9 mouse cellular contexts compared by ENCODE assay signal in genomic region chr10:127751548-127751947, GRCm38 (mm10). TPM values are rescaled to one million over a fixed set of nuclear protein-coding genes. Genes with fewer than 3 reads are reported as not detected.
DNase-seq lines count a peak whose midpoint lies in the region; ATAC-seq and TF ChIP-seq lines count a peak whose summit lies in the region.
"Had no signal": no experiment of that assay in that cellular context is flagged by ENCODE, and none has a peak within 500 bp of the region (broad histone marks: within the 10 kb centered on the region; RNA-seq: fewer than 3 reads in every experiment).

Gpr182 (minus strand) TSS chr10:127751732.

- DNase-seq in cerebellum, adult 2 months, result no peak
- no peak for DNase-seq in cerebellum, adult 9-10 months
- DNase-seq in adrenal gland, postnatal 14 days, result peak; percentile 48
- DNase-seq in heart, postnatal 4 days, result peak; percentile 54
- no peak for DNase-seq in right cerebral cortex, postnatal 36 days (ENCODE audit: low spot score in 2 of 2)
- DNase-seq in adipocyte (ENCODE audit: low spot score), result no peak
- no peak for DNase-seq in cerebellum, postnatal 14 days

- peaks cover 2% of the 10 kb centered on the region; the same call in 1 of the 2 replicates for H3K36me3 ChIP-seq in liver, embryonic 16.5 days (ENCODE audit: control insufficient read depth, insufficient read depth)

- H3K4me2 ChIP-seq in liver, embryonic 16.5 days (ENCODE audit: low read depth, low read length), result 0 out of 2 replicates have a peak within 1 kb of the TSS, but pooled peaks have one; percentile 5

- 71% methylated on average over 8 of the region's 8 CpGs for WGBS in cerebellum, adult 2 months
- 32% methylated on average over 8 of the region's 8 CpGs for WGBS in liver, embryonic 16.5 days (ENCODE audit: insufficient replicate concordance)

- TF ChIP-seq POLR2A in cerebellum, adult 2 months (IDR thresholded peaks at IDR 0.05; ENCODE audit: borderline replicate concordance, insufficient read depth, low read length), result no peak

- H3K9me3 ChIP-seq in liver, embryonic 16.5 days (replicated peaks; ENCODE audit: control insufficient read depth, low read length), result no peaks in the 10 kb centered on the region

- H3K4me1 ChIP-seq in cerebellum, adult 2 months (ENCODE audit: control insufficient read depth, insufficient read depth, low read length), result no peaks in the 10 kb centered on the region
- H3K4me1 ChIP-seq in liver, embryonic 16.5 days (ENCODE audit: control insufficient read depth, low read depth, low read length), result peaks cover 15% of the 10 kb centered on the region

- H3K4me3 ChIP-seq in cerebellum, adult 2 months (replicated peaks; ENCODE audit: insufficient read depth, low read depth, low read length), result peak within 1 kb of the TSS; percentile 23
- H3K4me3 ChIP-seq in liver, embryonic 16.5 days (ENCODE audit: low read depth, low read length), result peak within 1 kb of the TSS; percentile 19

- no peak within 1 kb of the TSS for H3K9ac ChIP-seq in liver, embryonic 16.5 days (ENCODE audit: low read depth, low read length)

- no peak within 1 kb of the TSS for H3K27ac ChIP-seq in cerebellum, adult 2 months (ENCODE audit: insufficient read depth, low read length)
- H3K27ac ChIP-seq in liver, embryonic 16.5 days (ENCODE audit: low read length), result peak within 1 kb of the TSS; percentile 3

- TF ChIP-seq CTCF in cerebellum, adult 2 months (IDR thresholded peaks at IDR 0.05; ENCODE audit: borderline replicate concordance, insufficient read depth, low read depth, low read length), result no peak

- no peaks in the 10 kb centered on the region for H3K27me3 ChIP-seq in cerebellum, adult 2 months (ENCODE audit: control insufficient read depth, insufficient read depth, low read length)
- no peaks in the 10 kb centered on the region for H3K27me3 ChIP-seq in liver, embryonic 16.5 days (ENCODE audit: control insufficient read depth, insufficient read depth, low read depth, low read length)

- ATAC-seq in liver, embryonic 16.5 days (ENCODE audit: low read depth), result 0 out of 2 replicates have a peak, but pooled peaks have one; percentile 14
- ATAC-seq: intestine, embryonic 16.5 days had no signal

RNA-seq across cellular contexts. Expression of gene Gpr182, which starts in this region (rescaled TPM):
- polyA plus RNA-seq in cerebellum, adult 2 months (2012; rRNA removed), result 1.4 and 1.5 TPM in 2 replicates
- total RNA-seq in adrenal gland, postnatal 14 days (2021), result 12.0 and 14.2 TPM in 2 replicates
- 1 to 10 TPM; 5.6 to 6.8 TPM for total RNA-seq in heart, postnatal 4 days (2021)
- polyA plus RNA-seq in liver, embryonic 16.5 days (2015; fragmentation: Nextera tagmentation; extraction: Ambion mirVana), result 13.4 and 15.6 TPM in 2 replicates

Comparison
In these comparisons a context has a peak if more than half of its experiments do, and no peak if none do; other contexts are left out.
1. DNase-seq: peak in adrenal gland, postnatal 14 days (single experiment) and heart, postnatal 4 days (single experiment); none in cerebellum, adult 2 months (0 of 2), cerebellum, adult 9-10 months (single experiment), right cerebral cortex, postnatal 36 days (0 of 2), adipocyte (single experiment) and cerebellum, postnatal 14 days (0 of 2).